Mouse (Mus musculus) right cerebral cortex, postnatal 25 days (tissue): Measurements from ENCODE around the gene Cit.

Source experiments
- DNase-seq: peaks from one replicate; pipeline ENCODE4 v3.0.0; 2022

Cit gene

DNA sequence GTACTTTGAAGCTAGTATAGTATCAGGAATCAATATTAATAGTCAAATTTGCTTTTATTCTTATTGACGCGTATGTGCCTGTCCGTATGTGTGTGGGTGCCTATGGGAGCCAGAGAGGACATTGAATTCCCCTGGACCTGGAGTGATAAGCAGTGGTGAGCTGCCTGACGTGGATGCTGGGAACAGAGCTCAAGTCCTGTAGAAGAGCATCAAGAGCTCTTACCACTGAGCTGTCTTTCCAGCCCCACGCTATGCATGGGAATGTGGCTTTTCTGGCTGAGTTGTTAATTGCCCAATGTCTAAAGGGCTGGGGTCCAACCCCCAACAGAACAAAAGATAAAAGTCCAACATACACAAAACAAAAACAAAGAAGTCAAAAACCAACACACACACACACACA lies 131.4 kb downstream of the Cit start:
- no peak for DNase-seq

DNA sequence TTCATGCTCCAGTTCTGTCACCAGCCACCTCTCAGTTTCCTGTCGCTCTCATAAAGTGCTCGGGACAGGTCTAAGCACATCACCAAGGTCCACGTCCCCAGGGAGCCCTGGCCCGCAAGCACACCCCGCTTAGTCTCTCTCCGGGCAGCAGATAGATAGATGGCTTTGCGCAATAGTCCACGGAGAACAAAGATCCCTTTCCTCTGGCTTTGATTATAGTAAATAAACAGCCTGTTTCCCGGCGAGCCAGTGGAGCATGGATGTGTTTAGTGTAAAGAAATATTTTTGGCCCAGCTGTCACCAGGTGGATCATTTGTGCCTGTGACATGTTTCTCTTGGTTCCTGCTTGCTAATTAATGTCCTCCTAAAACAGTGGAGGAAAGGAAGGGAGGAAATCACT lies 132.2 kb downstream of the Cit start:
- DNase-seq = no peak

DNA sequence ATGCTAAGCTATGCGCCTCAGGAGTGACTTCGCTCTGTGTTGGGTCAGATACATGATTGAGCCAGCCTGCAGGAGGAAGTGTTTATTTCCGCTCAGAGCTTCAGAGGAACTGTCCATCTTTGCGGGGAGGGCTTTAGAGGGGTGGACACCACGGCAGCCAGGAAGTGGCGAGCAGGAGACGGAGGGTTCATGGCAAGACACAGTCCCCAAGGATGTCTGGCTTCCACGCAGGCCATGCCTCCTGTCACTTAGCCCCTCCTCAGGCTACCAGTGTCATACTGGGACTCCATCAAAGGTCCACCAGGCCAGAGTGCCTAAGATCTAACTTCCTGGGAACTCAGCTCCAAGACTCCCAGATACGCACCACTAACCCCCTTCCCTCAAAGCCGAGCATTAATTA lies 132.7 kb downstream of the Cit start:
- DNase-seq = no peak

DNA sequence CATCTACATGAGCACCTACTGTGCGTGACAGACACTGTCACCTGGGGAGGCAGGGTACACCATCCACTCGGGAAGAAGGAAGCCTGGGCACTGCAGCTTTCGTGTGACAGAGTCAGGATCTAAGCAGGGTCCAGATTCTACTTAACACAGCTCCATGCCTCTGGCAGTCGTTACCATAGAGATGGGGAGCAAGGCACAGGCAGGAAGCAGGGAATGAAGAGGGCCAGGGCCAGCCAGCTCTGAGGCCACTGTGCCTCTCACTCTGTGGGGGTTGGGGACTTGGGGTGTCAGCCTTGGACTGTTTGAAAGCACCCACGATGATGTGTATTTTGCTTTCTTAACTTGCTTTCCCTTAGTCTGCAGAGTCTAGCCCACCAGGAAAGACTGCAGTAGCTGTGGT lies 133.2 kb downstream of the Cit start:
- DNase-seq = no peak

DNA sequence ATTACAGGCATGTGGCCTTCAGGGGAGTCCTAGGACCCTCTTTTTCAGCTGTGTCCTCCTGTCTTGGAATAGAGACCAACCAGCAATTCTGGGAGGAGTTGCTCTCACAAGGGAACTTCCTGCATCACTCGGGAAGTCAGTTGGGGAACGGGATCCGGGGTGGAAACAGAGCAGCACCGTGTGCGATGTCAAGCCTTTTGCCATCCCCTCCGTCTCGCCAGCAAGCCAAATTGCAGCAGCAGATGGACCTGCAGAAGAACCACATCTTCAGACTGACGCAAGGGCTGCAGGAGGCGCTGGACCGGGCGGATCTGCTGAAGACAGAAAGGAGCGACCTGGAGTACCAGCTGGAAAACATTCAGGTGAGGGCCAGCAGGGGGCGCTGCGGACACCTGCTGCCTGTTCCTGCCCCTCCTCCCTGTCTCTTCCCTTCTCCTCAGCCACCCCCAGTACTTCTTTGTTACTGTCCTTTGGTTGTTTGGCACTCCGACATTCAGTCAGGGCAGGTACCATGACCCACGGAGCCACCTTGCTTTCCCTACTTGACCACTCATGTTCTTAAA lies 134.1 kb downstream of the Cit start:
- no peak for DNase-seq

DNA sequence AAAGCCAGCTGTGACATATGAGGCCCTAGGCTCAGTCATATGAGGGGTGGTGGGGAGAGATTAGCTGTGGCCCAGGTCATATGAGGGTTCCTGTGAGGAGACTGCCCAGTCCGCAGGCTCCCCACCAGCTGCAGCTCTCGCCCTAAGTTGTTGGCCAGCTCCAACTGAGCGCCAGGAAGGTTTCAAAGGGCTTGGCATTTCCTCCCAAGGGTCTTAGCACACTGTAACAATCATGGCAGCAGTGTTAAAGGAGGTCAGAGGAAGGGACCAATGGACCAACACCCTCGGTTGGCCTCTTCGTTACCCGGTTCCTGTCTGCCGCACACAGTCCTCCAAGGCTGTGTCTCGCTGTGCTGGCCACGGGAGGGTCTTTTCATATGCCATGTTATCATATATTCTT lies 135.5 kb downstream of the Cit start:
- DNase-seq = no peak

DNA sequence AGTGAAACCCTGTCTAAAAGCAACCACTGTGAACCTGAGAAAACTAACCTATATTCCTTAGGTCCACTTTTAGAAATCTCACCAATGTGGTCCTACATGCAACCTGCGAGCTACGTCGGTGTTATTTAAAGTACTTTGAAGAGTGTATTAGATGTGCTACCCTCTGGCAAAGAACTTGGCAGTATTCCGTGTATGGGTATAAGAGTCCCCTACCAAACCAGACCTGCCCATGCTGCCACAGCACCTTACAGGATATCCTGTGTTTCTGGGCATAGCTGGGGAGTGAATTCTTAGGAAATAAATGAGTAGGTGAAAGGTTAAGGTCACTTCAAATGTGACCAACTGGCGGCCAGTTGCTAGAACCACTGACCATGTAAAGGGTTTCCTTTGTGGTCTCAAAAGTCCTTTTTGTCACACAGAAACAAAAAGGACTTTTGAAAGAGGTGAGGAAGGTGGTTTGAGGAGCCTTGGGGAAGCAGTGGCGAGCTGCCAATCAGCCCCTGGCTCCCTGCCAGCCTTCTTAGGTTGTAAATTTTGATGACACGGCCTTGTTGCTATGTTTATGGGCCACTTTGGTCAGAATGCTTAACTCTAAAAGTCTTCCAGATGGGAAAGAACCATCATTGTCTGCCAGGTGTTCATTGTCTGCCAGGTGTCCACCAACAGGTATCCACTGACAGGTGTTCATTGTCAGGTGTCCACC lies 137.7 kb downstream of the Cit start:
- DNase-seq = no peak

DNA sequence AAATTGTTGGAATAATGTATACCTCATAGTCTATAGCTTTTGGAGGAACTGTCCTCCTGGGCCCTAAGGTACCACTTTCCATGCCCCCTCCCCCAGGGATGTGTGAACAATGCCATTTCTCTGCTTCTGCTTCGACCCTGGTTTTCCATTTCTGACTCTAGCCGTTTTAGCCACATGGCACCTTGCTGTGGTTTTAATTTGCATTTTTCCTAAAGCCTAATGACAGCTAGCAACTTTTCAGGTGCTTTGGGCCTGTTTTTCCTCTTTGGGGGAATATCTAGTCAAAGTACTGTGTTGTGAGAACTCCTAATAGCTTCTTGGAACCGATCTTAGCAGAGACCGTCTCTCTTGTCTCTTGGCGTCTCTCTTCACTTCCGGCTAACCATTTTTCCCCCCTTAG lies 139.3 kb downstream of the Cit start:
- no peak for DNase-seq

DNA sequence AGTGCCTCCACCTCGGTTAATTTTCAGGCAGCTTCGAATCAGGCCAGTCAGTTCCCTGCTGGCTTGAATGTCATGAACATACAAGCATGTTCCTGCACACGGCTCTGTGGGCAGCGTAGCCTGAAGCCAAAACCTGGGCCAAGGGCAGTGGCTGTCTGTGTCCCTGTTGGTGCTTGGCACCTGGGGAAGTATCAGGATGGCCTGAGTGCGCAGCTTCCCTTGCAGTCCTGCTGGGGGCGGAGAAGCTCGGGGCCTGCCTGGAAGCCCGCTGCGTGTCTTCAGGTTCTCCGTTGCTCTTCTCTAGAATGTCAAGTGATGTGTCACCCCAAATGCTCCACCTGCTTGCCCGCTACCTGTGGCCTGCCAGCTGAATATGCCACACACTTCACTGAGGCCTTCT lies 140.0 kb downstream of the Cit start:
- DNase-seq = no peak

DNA sequence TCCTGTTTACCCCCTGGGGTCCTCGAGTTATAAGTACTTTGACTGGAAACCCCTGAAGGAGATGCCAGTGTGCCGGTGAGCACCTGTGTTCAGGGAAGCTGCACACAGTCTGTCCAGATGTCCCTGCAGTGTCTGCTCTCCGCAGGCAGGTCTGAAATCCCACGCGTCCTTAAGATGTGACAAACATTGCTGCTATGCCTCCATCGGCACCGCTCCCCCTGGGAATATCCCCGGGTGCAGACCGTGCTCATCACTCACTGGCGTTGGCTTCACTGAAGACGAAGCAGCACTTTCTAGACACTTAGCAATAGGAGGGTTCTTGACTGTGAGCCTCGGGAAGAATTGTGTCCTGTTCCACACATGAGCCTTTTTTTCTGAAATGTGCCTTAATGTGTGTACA lies 142.2 kb downstream of the Cit start:
- no peak for DNase-seq

DNA sequence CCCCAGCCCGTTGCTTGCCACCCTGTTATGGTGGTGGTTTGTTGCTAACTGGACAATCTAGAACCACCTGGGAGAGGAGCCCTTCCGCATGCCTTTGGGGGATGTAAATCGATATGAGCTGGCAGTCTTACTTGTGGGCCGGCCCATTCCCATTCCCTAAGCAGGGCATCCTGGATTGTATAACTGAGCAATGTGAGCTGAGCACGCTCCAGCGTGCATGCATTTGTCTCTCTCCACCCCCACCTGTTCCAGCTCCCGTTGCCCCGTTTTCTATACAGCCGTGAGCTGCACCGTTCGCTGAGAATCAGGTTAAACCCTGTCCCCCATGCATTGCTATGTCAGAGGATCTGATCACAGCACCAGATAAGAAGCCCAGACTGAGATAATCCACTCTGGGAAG lies 146.6 kb downstream of the Cit start:
- no peak for DNase-seq

DNA sequence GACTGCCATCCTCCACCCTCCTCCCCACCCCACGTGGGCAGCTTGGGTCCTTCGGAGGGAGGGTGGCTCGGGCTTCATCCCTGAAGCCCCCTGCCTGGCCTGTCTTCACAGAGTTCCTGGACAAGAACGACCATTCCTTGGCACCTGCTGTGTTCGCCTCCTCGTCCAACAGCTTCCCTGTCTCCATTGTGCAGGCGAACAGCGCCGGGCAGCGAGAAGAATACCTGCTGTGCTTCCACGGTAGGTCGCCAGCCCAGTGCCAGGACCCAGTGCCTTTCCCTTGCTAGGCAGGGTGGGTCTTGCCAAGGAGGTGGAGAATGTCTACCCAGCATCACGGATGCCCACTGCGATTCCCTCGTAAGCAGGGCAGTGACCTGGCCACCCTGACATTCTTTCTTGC lies 149.0 kb downstream of the Cit start:
- no peak for DNase-seq

DNA sequence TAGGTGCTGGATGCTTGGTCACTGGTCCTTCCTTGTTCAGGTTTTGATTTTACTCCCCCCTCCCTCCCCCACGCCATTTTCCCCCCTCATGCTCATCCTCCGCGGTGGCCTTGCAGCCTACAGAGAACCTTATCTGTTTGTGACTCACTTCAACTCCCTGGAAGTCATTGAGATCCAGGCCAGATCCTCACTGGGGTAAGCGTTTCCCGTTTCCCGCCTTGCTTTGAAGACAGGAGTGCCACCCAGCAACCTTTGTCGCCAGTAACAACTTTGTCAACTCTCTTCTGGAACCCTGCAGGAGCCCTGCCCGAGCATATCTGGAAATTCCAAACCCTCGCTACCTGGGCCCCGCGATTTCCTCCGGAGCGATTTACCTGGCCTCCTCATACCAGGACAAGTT lies 152.3 kb downstream of the Cit start:
- DNase-seq = no peak

DNA sequence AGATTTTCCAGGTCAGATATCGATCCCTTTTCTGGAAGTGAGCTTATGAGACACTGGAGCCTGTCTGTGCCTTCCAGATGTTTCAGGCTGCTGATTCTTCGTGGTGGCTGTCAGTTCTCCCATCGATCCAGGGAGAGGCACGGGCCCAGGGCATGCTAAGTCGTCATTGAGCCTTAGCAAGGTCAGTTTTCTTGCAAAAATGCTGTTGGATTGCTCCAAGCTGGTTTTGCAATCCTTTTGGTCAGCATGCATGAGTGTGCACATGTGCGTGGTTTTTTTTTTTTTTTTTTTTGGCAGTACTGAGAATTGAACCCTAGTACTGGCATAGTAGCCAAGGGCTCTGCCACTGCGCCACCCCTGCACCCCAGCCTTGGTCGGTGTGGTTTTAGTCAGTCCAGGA lies 158.1 kb downstream of the Cit start:
- DNase-seq = no peak

DNA sequence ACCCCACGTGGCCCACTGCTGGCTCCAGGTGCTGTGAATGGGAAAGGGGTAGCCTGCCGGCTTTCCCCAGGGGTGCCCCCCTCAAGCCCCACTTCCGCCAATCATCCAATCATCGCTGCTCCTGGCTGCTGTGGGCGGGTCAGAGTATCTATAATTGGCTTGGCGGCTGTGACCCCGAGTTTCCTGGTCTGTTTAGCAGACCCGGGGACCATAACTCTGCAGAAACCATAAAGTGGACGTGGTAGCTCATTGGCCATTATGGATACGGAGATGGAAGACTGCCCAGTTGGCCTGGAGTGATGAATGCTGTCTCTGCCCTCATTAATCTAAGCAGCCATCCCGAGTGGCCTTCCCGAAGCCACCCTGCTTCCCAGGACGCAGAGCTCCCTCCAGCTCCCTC lies 158.7 kb downstream of the Cit start:
- no peak for DNase-seq

DNA sequence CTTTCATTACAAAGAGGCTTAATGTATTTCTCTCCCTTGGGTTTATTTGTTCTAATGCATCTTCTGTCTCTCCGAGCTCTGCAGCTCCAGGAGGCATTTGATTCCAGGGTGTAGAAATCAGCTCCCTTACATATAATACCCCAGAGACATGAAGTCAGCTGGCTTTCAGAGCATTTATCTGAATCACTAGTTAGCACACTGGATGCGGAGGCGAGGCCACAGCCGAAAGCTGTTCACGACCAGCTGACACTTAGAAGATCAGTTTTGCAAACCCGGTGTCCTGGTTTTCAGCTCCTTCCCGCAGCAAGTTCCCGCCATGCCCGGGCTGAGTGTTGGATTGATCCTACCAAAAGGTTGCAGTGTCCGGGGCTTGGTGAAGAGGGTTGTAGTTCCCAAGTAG lies 159.2 kb downstream of the Cit start:
- DNase-seq = no peak

DNA sequence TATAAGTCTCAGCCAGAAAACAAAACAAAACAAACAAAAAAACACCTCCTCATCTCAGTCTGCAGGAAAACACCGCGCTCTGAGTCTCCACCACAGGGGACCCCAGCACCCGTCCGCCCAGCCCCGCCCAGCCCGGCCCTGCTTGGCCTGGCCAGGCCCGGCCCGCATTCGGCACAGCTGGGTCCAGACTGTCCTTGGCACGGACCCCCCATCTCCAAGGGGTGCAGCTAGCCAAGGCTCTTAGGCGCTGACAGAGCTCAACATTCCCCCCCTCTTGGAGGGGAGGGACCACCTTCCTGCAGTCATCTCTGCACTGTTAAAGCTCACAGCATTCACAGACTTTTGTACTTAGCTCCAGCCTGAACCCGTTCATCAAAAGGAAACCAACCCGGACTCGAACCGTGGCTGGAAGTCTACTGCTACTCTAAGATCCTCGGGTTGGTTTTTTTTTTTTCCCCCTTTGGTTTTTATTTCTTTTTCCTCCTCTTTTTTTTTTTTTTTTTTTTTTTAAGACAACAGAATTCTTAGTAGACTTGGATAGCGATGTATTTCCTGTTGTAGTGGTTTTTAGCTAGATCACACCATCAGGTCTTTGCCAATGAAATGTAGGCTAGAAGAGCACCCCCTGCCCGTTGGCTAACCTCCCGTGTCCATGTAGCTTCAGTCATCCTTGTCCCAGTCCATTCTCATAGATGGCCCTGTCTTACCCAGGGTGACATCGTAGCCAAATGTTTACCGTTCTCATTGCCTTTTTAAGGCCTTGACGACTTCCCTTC lies 161.4 kb downstream of the Cit start:
- no peak for DNase-seq

DNA sequence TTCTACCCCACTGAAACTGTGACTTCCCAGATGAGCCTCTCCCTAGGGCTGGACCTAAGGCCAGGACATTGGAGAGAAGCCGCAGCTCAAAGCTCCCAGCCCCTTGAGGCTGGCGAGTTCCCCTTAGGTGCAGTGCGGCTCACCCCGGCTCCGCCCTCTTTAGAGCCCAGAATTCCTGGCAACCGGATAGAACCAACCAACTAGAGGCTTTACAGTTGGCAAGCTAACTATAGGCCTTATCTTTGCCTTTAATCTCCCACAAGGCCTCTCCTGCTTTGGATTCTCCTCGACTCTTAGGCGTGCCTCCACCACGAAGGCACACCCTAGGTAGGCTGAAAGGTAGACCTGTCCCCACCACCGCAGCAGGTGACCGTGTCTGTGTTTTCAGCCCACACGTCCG lies 162.6 kb downstream of the Cit start:
- DNase-seq = no peak

DNA sequence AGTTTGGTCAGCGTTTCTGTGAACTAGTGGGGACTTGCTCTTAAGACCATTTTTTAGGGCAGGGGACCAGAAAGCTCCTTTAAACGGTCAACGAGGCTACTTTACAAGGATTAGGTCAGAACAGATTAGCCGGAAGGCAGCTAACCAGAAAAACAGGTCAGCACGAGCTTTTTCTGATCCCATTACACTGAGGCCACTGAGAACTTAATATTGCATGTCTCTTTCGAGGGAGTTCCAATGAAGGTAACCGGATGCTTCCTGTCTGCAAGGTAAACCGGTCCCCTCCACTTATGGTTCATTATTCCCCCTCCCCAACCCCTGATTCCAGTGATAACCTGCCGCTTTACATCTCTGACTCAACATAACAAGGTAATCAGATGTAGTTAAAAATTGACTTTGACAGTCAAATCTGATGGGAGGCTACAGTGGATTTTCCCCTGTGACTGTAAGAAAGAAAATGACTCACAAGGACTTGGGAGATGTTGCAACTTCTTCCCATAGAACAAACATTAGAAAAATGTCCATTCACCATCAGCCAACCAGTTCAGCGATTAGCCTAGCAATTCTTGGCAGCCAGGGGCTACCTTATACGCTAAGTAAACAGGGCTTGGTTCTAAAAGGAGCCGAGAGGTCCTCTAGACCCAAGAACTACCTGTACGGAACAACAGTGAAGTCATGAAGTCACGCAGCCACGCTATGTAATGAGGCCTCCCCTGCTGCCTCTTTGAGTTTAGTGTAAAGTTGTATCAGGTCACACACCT lies 164.2 kb downstream of the Cit start:
- DNase-seq = no peak

DNA sequence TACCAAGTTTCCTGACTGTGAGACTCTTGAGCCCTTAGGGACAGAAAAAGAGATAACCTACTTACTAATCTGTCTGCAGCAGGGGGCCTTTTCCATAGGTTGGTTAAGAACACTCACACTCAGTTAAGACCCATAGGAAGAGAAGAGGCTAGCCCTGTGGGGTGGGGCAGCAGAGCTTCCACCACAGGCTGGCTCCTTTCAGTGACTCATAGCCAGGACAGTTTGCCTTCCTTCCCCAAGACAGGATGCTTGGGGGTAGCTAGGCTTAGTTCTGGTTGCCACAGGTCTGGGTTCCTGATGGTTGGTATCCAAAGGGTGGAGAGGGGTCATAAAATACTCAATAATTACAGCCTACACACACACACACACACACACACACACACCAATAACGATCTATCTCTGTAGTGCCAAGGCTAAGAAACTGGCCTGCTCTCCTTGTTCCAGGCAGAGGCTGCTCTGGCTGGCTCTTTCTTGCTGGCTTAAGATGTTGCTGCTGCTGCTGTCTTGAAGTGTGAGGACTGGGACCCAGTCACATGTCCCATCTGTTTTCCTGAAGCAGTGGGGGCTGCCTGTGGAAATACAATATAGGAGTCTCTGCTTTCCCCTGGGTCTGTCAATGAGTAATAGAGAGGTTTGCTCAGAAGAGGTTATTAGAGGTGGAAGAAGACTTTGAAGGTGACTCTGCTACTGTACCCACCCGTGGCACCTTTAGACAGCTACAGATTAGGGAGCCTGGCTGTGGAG lies 165.0 kb downstream of the Cit start:
- DNase-seq = no peak

DNA sequence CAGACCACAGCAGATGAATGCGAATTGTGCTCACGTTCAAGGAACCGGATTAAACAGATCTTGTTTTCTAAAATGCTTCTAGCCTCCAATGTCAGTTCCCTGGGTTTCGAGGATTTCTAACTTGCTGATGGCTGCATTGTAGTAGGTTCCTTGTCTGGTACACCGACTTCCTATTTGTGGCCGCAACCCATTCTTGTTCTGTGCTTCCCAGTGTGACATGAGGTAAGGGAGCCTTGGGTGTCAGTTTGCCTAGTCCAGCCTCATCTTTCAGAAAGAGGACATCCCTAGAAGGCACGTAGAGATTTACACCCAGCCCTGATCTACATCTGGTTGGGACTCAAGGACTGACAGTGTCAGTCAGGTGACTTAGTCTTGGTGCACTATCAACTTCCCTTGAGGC lies 166.6 kb downstream of the Cit start:
- DNase-seq = no peak

DNA sequence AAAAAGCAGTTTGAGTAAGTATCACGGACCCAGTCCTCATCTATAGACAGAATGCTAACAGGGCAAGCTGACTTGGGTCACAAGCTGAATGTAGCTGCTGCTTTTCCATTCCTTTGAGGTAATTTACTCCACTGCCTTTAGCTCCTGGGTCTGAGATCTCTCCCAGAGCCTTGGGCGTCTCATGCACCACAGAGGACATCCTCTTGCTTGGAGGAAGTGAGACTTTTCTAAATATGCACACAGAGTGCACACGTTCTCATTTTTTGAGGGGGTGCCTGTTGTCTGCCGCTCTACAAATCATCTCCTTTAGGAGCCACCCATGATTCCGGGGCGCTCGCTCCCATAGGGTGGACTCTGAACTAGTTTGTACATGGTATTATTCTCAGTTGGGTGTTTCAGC lies 167.4 kb downstream of the Cit start:
- no peak for DNase-seq

DNA sequence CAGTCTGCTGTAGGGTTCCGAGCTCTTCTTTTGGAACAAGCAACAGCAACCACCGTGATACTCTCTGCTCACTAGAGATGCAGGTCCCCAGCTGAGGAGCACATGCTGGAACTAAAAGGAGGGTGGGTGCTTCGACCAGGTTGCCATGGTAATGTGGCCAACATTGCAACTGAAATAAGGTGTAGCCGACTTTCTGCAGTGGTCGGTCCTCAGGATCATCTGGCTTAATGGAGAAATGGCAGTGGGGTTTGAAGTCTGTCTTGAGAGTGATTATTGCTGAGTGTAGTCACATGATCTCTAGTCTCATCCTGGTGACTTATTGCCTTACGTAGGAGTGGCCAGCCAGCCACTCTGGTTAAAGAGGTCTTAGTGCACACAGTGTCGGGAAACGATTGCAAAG lies 168.7 kb downstream of the Cit start:
- DNase-seq = no peak
